Mouse (Mus musculus) CH12F3 (cell line): Measurements from ENCODE around the gene Gucd1.
"Not testable (repeated sequence)": the region's sequence is repeated elsewhere in the genome, so short reads cannot be mapped to it uniquely, and the experiment has no call there.

ENCODE experiments used
- in situ Hi-C: fragments of 300-500 bp; cut with MboI; formaldehyde crosslinking; loops from 2 replicates; pipeline ENCODE4 v1.14.3; 2020; ENCODE audit warnings: low sequenced_read_pairs

Gucd1 gene

DNA sequence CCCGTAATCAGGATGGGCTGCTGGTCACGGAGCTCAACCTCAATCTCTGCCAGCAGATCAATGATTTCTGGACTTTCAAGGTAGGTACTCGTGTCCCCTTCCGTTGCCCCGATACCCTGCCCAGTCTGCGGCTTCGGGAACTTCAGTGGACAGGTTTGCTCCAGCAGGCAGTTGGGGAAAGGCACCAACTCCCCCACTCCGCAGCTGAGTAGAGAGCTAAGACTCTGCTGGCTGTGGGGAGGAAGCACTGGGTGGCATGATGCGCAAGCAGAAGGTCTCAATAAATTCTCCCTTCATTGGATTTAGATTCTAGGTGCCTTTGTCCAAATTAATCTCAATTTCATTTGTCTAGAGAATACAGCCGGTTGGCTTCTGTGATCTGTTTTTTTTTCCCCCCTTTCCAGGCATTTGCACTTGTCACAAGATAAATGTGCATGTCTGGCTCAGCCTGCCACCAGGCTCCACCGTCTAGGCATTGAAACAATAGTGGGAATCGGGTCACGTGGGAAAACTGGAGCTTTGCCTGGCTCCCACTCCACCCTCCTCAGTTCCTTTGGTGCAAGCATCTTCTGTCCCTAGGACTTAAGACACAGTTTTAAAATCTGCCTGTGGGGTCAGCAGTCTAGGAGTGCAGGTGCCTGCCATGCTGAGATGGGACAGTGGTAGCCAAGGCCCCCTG lies 79.5 kb downstream of the Gucd1 start:
- in situ Hi-C loops = loop anchor here (10.0 kb wide), 1 partner anchor 173 kb away; no protein-coding TSS in a partner anchor

DNA sequence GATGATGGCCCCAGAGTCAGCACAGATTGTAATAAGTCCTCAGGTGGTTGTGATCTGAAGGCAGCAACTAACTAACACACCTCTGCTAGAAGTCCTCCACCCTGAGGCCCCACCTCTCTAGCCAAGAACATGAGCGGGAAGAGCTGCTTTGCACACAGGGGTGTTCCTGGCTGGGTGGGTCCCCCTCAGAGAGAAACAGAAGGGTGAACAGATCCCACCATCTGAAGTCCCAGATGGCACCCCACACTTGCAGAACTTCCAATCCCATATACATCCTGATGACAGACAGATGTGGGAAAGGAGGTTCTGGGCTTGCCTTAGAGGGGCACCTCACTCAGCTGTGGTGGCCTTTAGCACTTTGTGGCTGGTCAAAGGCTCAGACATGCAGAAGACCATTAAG lies 80.5 kb downstream of the Gucd1 start:
- in situ Hi-C loops = loop anchor here (10.0 kb wide), 1 partner anchor 172 kb away; no protein-coding TSS in a partner anchor

DNA sequence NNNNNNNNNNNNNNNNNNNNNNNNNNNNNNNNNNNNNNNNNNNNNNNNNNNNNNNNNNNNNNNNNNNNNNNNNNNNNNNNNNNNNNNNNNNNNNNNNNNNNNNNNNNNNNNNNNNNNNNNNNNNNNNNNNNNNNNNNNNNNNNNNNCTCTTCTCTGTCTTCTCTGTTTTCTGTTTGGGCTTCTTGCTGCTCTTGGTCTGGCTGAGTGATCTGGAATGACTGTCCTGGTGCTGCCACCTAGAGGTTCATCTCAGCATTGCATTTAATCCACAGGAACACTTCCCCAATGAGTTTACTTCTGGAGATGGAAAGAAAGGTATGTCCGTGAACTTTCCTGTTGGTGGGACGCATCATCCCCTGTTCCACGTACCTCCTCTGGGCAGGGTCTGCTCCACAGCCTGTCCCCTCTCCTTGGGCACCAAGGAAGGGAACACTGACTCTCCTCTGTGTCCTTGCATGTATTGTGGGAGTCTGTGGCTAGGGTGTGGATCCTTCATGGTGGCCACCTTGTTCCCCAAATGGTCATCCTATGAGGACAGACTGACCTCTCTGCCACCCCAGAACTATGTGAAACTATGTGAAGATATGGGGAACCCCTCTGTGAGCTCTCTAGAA lies 81.1 kb downstream of the Gucd1 start:
- in situ Hi-C loops = loop anchor here (10.0 kb wide), 1 partner anchor 172 kb away; no protein-coding TSS in a partner anchor

DNA sequence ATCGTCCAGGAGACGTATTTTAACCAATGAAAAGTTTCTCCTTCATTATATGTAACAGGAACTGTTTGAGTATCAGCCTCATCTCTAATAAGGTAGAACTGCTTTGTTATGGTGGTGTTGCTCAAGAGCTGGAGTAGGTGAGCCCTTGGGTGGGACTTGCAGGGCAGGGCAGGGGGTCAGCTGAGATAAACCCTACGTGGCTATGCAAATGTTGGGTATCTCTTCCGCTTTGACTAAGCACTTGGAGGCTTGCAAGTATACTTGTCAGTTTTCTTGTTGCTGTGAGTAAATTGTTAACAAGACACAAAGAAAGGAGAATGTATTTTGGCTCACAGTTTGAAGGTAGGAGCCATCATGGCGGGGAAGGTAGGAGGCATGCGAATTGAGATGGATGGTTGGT lies 87.1 kb downstream of the Gucd1 start:
- in situ Hi-C loops = loop anchor here (10.0 kb wide), 1 partner anchor 166 kb away; no protein-coding TSS in a partner anchor

DNA sequence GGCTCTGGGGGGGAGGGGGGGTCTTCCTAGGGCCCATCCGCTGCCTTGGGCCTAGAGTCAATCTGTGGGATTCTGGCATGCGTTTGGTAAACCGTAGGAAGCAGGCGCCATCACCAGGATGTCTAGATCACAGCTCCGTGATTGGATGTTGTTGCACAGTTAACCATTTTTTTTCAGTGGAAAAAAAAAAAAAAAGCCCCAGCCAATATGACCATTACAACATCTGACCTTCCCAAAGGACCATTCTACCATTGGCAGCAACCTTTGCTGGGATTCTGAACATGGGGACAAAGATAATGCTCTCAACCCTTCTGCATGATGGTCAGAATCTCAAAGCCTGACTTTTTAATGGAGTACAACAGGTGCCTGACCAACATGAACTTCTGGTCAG lies 87.6 kb downstream of the Gucd1 start:
- in situ Hi-C loops = loop anchor here (10.0 kb wide), 1 partner anchor 165 kb away; no protein-coding TSS in a partner anchor

GRCm38 (mm10) chr10:75429522-75430146 lies 88.1 kb downstream of the Gucd1 start:
- in situ Hi-C loops = loop anchor here (10.0 kb wide), 1 partner anchor 165 kb away; no protein-coding TSS in a partner anchor

- in situ Hi-C loops = no loop called here
Measured at GRCm38 (mm10) chr10:75429004-75429380, 88.8 kb downstream of the Gucd1 start.

- in situ Hi-C loops = no loop called here
Measured at GRCm38 (mm10) chr10:75428049-75429003, 89.4 kb downstream of the Gucd1 start.

GRCm38 (mm10) chr10:75424498-75424901 lies 93.3 kb downstream of the Gucd1 start:
- in situ Hi-C loops = no loop called here

- in situ Hi-C loops = no loop called here
Measured at GRCm38 (mm10) chr10:75418747-75419146, 99.0 kb downstream of the Gucd1 start.

DNA sequence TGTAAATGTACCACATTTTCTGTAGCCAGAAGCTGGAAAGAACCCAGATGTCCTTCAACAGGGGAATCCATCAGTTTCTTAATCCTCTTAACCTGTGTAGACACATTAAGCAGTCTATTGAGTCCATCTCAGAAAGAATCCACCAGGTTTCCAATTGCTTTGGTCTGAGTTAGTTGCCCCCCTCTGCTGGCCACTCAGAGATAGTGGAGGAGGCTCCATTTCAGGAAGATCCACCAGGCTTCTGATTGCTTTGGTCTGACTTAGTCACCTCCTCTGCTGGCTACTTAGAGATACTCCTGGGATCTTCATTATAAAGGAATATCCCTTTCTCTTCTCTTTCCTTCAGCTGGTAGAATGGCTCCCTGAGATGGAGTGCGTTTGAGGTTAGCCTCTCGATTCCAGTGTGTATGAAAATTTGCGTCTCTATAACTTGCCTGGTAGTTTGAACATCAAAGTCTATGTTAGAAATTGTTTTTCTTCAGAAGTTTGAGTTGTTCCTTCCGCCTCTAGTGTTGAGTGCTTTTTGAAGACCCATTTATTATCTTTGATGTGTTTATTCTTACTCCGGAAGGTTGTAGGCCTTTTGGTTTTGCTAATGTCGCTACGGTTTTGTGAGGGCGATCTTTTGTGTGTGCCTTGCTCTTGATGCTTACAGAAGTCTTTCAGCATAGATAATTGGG lies 100.3 kb downstream of the Gucd1 start:
- in situ Hi-C loops = no loop called here

DNA sequence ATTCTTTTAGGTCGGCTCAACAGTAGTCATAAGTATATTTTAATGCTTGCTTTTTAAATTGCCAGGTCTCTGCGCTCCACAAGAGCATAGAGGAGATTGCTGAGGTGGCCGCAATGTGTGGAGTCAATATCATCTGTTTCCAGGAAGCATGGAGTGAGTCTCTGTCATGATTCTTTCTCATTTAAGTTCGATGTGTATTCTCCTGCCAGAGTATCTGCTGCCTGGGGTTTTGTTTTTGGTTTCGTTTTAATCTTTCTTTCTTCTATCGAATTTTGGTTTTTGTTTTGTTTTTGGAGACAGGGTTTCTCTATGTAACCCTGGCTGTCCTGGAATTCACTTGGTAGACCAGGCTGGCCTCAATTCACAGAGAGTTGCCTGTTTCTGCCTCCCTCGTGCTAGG lies 102.8 kb downstream of the Gucd1 start:
- in situ Hi-C loops = no loop called here

GRCm38 (mm10) chr10:75412114-75413103 lies 105.4 kb downstream of the Gucd1 start:
- in situ Hi-C loops = no loop called here

DNA sequence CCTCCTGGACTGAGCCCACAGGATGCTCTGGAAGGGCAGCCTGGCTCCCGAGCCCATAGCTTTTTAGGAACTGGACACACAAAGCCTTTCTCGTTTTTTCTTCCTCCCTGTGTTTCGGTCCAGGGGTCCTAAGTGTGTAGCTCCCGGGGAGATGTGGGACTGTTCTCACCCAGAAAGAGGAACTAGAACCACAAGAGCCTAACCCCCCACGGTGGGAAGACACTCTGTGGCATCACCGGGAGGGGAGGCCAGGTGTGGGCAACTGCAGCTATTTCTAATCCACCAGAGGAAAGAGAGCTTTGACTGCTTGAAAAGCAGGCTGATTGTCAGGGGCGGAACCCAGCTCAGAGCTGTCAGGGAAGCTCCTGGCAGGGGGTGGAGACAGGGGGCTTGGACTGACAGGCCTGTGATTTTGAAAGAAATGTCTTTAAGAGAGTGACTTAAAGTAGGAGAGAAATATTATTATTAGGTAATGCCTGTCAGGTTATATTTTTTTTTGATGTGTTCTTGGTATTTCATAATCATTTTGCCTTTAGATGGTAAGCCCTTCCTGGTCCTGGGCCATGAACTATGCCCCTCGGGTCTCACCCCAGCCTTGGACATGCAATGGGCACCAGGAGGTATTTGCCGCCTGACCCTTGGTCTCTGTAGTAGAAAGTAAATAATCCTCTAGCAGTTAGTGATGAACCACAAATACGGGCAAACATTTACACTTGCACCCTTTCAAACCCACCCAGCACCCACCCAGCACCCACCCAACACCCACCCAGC lies 106.2 kb downstream of the Gucd1 start:
- in situ Hi-C loops = not testable (repeated sequence)

DNA sequence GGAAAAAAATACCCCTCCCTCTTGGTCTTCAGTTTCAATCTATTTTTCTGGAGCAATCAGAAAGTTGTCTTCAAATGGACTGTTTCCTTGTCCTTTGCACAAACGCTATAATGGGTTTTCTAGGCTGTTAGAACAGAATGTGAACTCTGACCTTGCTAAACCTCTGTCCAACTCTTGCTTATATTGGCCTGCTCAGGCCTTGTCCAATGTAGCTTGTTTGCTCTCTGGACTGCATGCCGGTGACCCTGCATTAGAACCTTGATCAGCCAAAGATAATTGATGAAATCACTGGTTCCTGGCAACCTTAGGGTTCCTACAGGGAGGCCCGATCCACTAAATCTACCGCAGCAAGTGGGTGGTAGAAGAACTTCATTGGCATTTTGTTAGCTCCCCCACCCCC lies 110.0 kb downstream of the Gucd1 start:
- in situ Hi-C loops = no loop called here

GRCm38 (mm10) chr10:75406755-75407154 lies 111.0 kb downstream of the Gucd1 start:
- in situ Hi-C loops = no loop called here

DNA sequence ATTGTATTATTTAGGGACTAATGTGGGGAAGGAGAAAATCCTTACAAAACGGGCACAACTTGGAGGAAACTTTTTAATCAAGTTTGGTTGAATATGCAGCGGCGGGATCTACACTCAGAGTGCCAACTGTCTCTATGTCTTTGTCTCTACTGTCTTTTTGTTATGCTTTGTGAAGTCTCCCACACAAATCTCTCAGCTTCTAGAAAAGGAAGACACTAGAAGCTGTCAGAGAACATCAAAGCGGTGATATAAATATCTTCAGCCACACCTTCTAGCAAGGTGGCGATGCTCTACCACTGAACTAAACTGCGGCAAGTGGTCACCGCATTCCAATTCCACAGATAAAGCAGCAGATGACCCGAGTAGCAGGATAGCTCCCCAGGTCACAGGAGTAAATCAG lies 111.9 kb downstream of the Gucd1 start:
- in situ Hi-C loops = no loop called here

GRCm38 (mm10) chr10:75400958-75401357 lies 116.8 kb downstream of the Gucd1 start, which contains the start of gene Upb1:
Upb1 (plus strand) TSS chr10:75401115.
- in situ Hi-C loops = no loop called here
